Mouse (Mus musculus): Measurements from ENCODE around the gene Usp28. TPM values are rescaled to one million over a fixed set of nuclear protein-coding genes. Genes with fewer than 3 reads are reported as not detected.

Gene Usp28
- total and polyA plus RNA-seq, 3 experiments: 5.8 to 9.3 (median 7.0) TPM

- H3K36me3 ChIP-seq (replicated peaks in 1 of 2; ENCODE audit: control insufficient read depth in 1 of 2, insufficient read depth in 1 of 2, low read length in 1 of 2): peaks cover 24 to 86% of the 10 kb centered on the region in 2 experiments
These were observed 49.6 kb downstream of the Usp28 start for GRCm38 (mm10) chr9:49034764-49035163.

GRCm38 (mm10) chr9:49050901-49051300 is 65.7 kb downstream of the Usp28 start:
- dilution Hi-C loops (cut with MboI; ENCODE audit: extremely low pct_ligation_motif_present, extremely low pct_unique_long_range_greater_than_20kb, low sequenced_read_pairs): no loop called here
- in situ Hi-C loops (cut with MboI; ENCODE audit: low pct_ligation_motif_present, low pct_unique_long_range_greater_than_20kb, low sequenced_read_pairs): no loop called here
- Histone ChIP-seq H3K27ac (ENCODE audit: insufficient read depth, low read depth) (no peak overlapping the region), H3K4me2 (ENCODE audit: insufficient read depth, low read depth, poor library complexity, severe bottlenecking) (no peak overlapping the region), H3K9ac (ENCODE audit: insufficient read depth, low read depth) (no peak overlapping the region), H3K9me3 (replicated peaks; ENCODE audit: low read length) (no peaks in the 10 kb centered on the region), H3K79me2 (replicated peaks; ENCODE audit: control insufficient read depth, extremely low read depth, insufficient read depth, poor library complexity, severe bottlenecking) (no peaks in the 10 kb centered on the region), H3K27me3 (replicated peaks) (no peaks in the 10 kb centered on the region), H3K4me1 (ENCODE audit: control insufficient read depth in 1 of 2, insufficient read depth in 2 of 2) (peaks cover 0 to 21% of the 10 kb centered on the region in 2 experiments; a peak in 3 of 4 replicates), H3K36me3 (replicated peaks in 1 of 2; ENCODE audit: control insufficient read depth in 1 of 2, insufficient read depth in 1 of 2, low read length in 1 of 2) (no peaks in the 10 kb centered on the region), H3K4me3 (replicated peaks in 1 of 3; ENCODE audit: low read depth in 2 of 3, low read length in 2 of 3, poor library complexity in 1 of 3) (no peak overlapping the region)
- TF ChIP-seq MAZ (IDR thresholded peaks at IDR 0.05; ENCODE audit: low read depth, low read length) (no peak), CTCF (conservative IDR thresholded peaks at IDR 0.05 in 1 of 2, IDR thresholded peaks at IDR 0.05 in 1 of 2; ENCODE audit: low read depth in 2 of 2, low read length in 2 of 2) (no peak), RAD21 (IDR thresholded peaks at IDR 0.05; ENCODE audit: low read depth, low read length) (no peak), NRF1 (IDR thresholded peaks at IDR 0.05; ENCODE audit: low read depth, low read length) (no peak), ETS1 (conservative IDR thresholded peaks at IDR 0.05; ENCODE audit: low read depth, low read length) (no peak), KAT2A (IDR thresholded peaks at IDR 0.05; ENCODE audit: insufficient replicate concordance, low read length) (no peak), SMC3 (IDR thresholded peaks at IDR 0.05; ENCODE audit: low read depth, low read length) (no peak), NELFE (IDR thresholded peaks at IDR 0.05; ENCODE audit: low read depth, low read length) (no peak), E2F4 (IDR thresholded peaks at IDR 0.05; ENCODE audit: insufficient replicate concordance, low read depth, low read length) (no peak), USF2 (conservative IDR thresholded peaks at IDR 0.05; ENCODE audit: low read depth, low read length) (no peak), MXI1 (IDR thresholded peaks at IDR 0.05; ENCODE audit: low read depth, low read length) (no peak), MEF2A (IDR thresholded peaks at IDR 0.05; ENCODE audit: borderline replicate concordance, low read depth, low read length) (no peak)
- DNase-seq (ENCODE audit: extremely low read depth): peak; percentile 9

More at GRCm38 (mm10) chr9:49034764-49035163, 49.6 kb downstream of the Usp28 start:
- Histone ChIP-seq H3K4me3 (replicated peaks in 1 of 3; ENCODE audit: low read depth in 2 of 3, low read length in 2 of 3, poor library complexity in 1 of 3) (no peak overlapping the region), H3K9ac (ENCODE audit: insufficient read depth, low read depth) (no peak overlapping the region), H3K4me2 (ENCODE audit: insufficient read depth, low read depth, poor library complexity, severe bottlenecking) (no peak overlapping the region), H3K9me3 (replicated peaks; ENCODE audit: low read length) (no peaks in the 10 kb centered on the region), H3K27me3 (replicated peaks) (no peaks in the 10 kb centered on the region), H3K27ac (ENCODE audit: insufficient read depth, low read depth) (no peak overlapping the region), H3K4me1 (ENCODE audit: control insufficient read depth in 1 of 2, insufficient read depth in 2 of 2) (no peaks in the 10 kb centered on the region), H3K79me2 (replicated peaks; ENCODE audit: control insufficient read depth, extremely low read depth, insufficient read depth, poor library complexity, severe bottlenecking) (no peaks in the 10 kb centered on the region)
- no peak for DNase-seq (ENCODE audit: extremely low read depth)
- in situ Hi-C loops (cut with MboI; ENCODE audit: low pct_ligation_motif_present, low pct_unique_long_range_greater_than_20kb, low sequenced_read_pairs): no loop called here
- TF ChIP-seq SMC3 (IDR thresholded peaks at IDR 0.05; ENCODE audit: low read depth, low read length) (no peak), NELFE (IDR thresholded peaks at IDR 0.05; ENCODE audit: low read depth, low read length) (no peak)
- dilution Hi-C loops (cut with MboI; ENCODE audit: extremely low pct_ligation_motif_present, extremely low pct_unique_long_range_greater_than_20kb, low sequenced_read_pairs): no loop called here

GRCm38 (mm10) chr9:49051349-49051748 is 66.2 kb downstream of the Usp28 start:
- in situ Hi-C loops (cut with MboI; ENCODE audit: low pct_ligation_motif_present, low pct_unique_long_range_greater_than_20kb, low sequenced_read_pairs): no loop called here

More at GRCm38 (mm10) chr9:49051349-49051748, 66.2 kb downstream of the Usp28 start:
- TF ChIP-seq JUND (conservative IDR thresholded peaks at IDR 0.05; ENCODE audit: low read depth, low read length) (no peak), MAZ (IDR thresholded peaks at IDR 0.05; ENCODE audit: low read depth, low read length) (no peak), PAX5 (IDR thresholded peaks at IDR 0.05; ENCODE audit: low read length) (no peak), ETS1 (conservative IDR thresholded peaks at IDR 0.05; ENCODE audit: low read depth, low read length) (no peak), ZNF384 (IDR thresholded peaks at IDR 0.05; ENCODE audit: low read depth, low read length) (no peak), ZKSCAN1 (IDR thresholded peaks at IDR 0.05; ENCODE audit: borderline replicate concordance, low read depth, low read length) (no peak), ELF1 (IDR thresholded peaks at IDR 0.05; ENCODE audit: low read depth, low read length) (no peak), CTCF (conservative IDR thresholded peaks at IDR 0.05 in 1 of 2, IDR thresholded peaks at IDR 0.05 in 1 of 2; ENCODE audit: low read depth in 2 of 2, low read length in 2 of 2) (peak; percentile 82 to 86), RCOR1 (conservative IDR thresholded peaks at IDR 0.05; ENCODE audit: low read depth, low read length) (no peak), RAD21 (IDR thresholded peaks at IDR 0.05; ENCODE audit: low read depth, low read length) (peak; percentile 55), SMC3 (IDR thresholded peaks at IDR 0.05; ENCODE audit: low read depth, low read length) (peak; percentile 82), POLR2A (IDR thresholded peaks at IDR 0.05; ENCODE audit: low read depth, low read length) (no peak), MEF2A (IDR thresholded peaks at IDR 0.05; ENCODE audit: borderline replicate concordance, low read depth, low read length) (no peak), ZC3H11A (IDR thresholded peaks at IDR 0.05; ENCODE audit: low read depth, low read length) (no peak), E2F4 (IDR thresholded peaks at IDR 0.05; ENCODE audit: insufficient replicate concordance, low read depth, low read length) (no peak), NELFE (IDR thresholded peaks at IDR 0.05; ENCODE audit: low read depth, low read length) (no peak), NRF1 (IDR thresholded peaks at IDR 0.05; ENCODE audit: low read depth, low read length) (no peak), MAX (IDR thresholded peaks at IDR 0.05; ENCODE audit: low read length) (no peak), USF2 (conservative IDR thresholded peaks at IDR 0.05; ENCODE audit: low read depth, low read length) (no peak), BHLHE40 (IDR thresholded peaks at IDR 0.05; ENCODE audit: low read depth, low read length) (no peak), KAT2A (IDR thresholded peaks at IDR 0.05; ENCODE audit: insufficient replicate concordance, low read length) (no peak), CHD2 (IDR thresholded peaks at IDR 0.05; ENCODE audit: low read length) (no peak)
- no peak overlapping the region for H3K4me3 ChIP-seq (replicated peaks in 1 of 3; ENCODE audit: low read depth in 2 of 3, low read length in 2 of 3, poor library complexity in 1 of 3)
- no peak overlapping the region for H3K4me2 ChIP-seq (ENCODE audit: insufficient read depth, low read depth, poor library complexity, severe bottlenecking)
- H3K27me3 ChIP-seq (replicated peaks): no peaks in the 10 kb centered on the region
- H3K4me1 ChIP-seq (ENCODE audit: control insufficient read depth in 1 of 2, insufficient read depth in 2 of 2): peaks cover 0 to 24% of the 10 kb centered on the region in 2 experiments; a peak in 3 of 4 replicates
- dilution Hi-C loops (cut with MboI; ENCODE audit: extremely low pct_ligation_motif_present, extremely low pct_unique_long_range_greater_than_20kb, low sequenced_read_pairs): no loop called here
- no peak overlapping the region for H3K27ac ChIP-seq (ENCODE audit: insufficient read depth, low read depth)
- no peaks in the 10 kb centered on the region for H3K9me3 ChIP-seq (replicated peaks; ENCODE audit: low read length)
- no peaks in the 10 kb centered on the region for H3K36me3 ChIP-seq (replicated peaks in 1 of 2; ENCODE audit: control insufficient read depth in 1 of 2, insufficient read depth in 1 of 2, low read length in 1 of 2)
- DNase-seq (ENCODE audit: extremely low read depth): peak; percentile 76
- no peak overlapping the region for H3K9ac ChIP-seq (ENCODE audit: insufficient read depth, low read depth)
- peaks cover 3% of the 10 kb centered on the region; the same call in 1 of the 2 replicates for H3K79me2 ChIP-seq (replicated peaks; ENCODE audit: control insufficient read depth, extremely low read depth, insufficient read depth, poor library complexity, severe bottlenecking)

All from CH12.LX (cell line).